In genomic region chr13:113815697-113816420, GRCm38 (mm10) we compare ENCODE assay signal across 9 mouse cellular contexts. TPM values are rescaled to one million over a fixed set of nuclear protein-coding genes. Genes with fewer than 3 reads are reported as not detected.
A peak's percentile ranks its signal among the peaks of the same experiment; 100 is the strongest.
DNase-seq lines count a peak whose midpoint lies in the region; ATAC-seq and TF ChIP-seq lines count a peak whose summit lies in the region.
"Had no signal": no experiment of that assay in that cellular context is flagged by ENCODE, and none has a peak within 500 bp of the region (broad histone marks: within the 10 kb centered on the region; RNA-seq: fewer than 3 reads in every experiment).

No protein-coding gene starts in this region.

- ATAC-seq in intestine, embryonic 15.5 days: peak; percentile 74
- ATAC-seq in intestine, postnatal 0 days: no peak
- ATAC-seq in embryonic facial prominence, embryonic 12.5 days (ENCODE audit: insufficient number of reproducible peaks, insufficient read depth, low FRiP score, low TSS enrichment): 0 out of 2 replicates have a peak, but pooled peaks have one; percentile 71
- peak; percentile 88 for ATAC-seq in liver, embryonic 11.5 days (replicated peaks; ENCODE audit: low FRiP score)

- no peak overlapping the region for H3K4me2 ChIP-seq in intestine, embryonic 15.5 days (replicated peaks)
- H3K4me2 ChIP-seq in intestine, postnatal 0 days (replicated peaks; ENCODE audit: low read depth): no peak overlapping the region
- H3K4me2 ChIP-seq in embryonic facial prominence, embryonic 12.5 days (replicated peaks): no peak overlapping the region
- H3K4me2 ChIP-seq in liver, embryonic 11.5 days: peak overlapping the region; percentile 52
- H3K4me2 ChIP-seq: heart, embryonic 12.5 days had no signal

- 37% methylated on average over 15 of the region's 15 CpGs for WGBS in intestine, embryonic 15.5 days
- 38% methylated on average over 15 of the region's 15 CpGs for WGBS in intestine, postnatal 0 days
- 27% methylated on average over 15 of the region's 15 CpGs for WGBS in embryonic facial prominence, embryonic 12.5 days
- WGBS in liver, embryonic 11.5 days: 40% methylated on average over 15 of the region's 15 CpGs
- 61% methylated on average over 15 of the region's 15 CpGs for WGBS in kidney, adult 2 months

- no peak overlapping the region for H3K9ac ChIP-seq in intestine, embryonic 15.5 days
- no peak overlapping the region for H3K9ac ChIP-seq in intestine, postnatal 0 days (ENCODE audit: low read depth, low read length)
- H3K9ac ChIP-seq in ES-E14 (ENCODE audit: insufficient read depth, low read depth, low read length, poor library complexity, severe bottlenecking): no peak overlapping the region
- H3K9ac ChIP-seq in embryonic facial prominence, embryonic 12.5 days: no peak overlapping the region
- H3K9ac ChIP-seq in liver, embryonic 11.5 days (ENCODE audit: low read depth, low read length): no peak overlapping the region
- H3K9ac ChIP-seq: heart, embryonic 12.5 days had no signal

- no peaks in the 10 kb centered on the region for H3K27me3 ChIP-seq in intestine, embryonic 15.5 days (replicated peaks)
- no peaks in the 10 kb centered on the region for H3K27me3 ChIP-seq in intestine, postnatal 0 days (replicated peaks; ENCODE audit: control insufficient read depth, insufficient read depth, low read length)
- no peaks in the 10 kb centered on the region for H3K27me3 ChIP-seq in embryonic facial prominence, embryonic 12.5 days
- no peaks in the 10 kb centered on the region for H3K27me3 ChIP-seq in liver, embryonic 11.5 days (replicated peaks; ENCODE audit: control insufficient read depth, insufficient read depth, low read length)
- no peaks in the 10 kb centered on the region for H3K27me3 ChIP-seq in kidney, adult 2 months (replicated peaks; ENCODE audit: control insufficient read depth, insufficient read depth, low read length)
- H3K27me3 ChIP-seq: heart, embryonic 12.5 days had no signal

- no peaks in the 10 kb centered on the region for H3K9me3 ChIP-seq in intestine, embryonic 15.5 days
- no peaks in the 10 kb centered on the region for H3K9me3 ChIP-seq in intestine, postnatal 0 days (ENCODE audit: control insufficient read depth)
- no peaks in the 10 kb centered on the region for H3K9me3 ChIP-seq in ES-E14 (ENCODE audit: control insufficient read depth, insufficient read depth, low read depth, low read length)
- no peaks in the 10 kb centered on the region for H3K9me3 ChIP-seq in embryonic facial prominence, embryonic 12.5 days
- H3K9me3 ChIP-seq in liver, embryonic 11.5 days (ENCODE audit: control insufficient read depth, low read length): no peaks in the 10 kb centered on the region
- H3K9me3 ChIP-seq: heart, embryonic 12.5 days had no signal

- H3K4me1 ChIP-seq in intestine, embryonic 15.5 days (replicated peaks): peaks cover 10% of the 10 kb centered on the region; the same call in 1 of the 2 replicates
- 0 out of 2 replicates have a peak, but pooled peaks cover 3% of the 10 kb centered on the region for H3K4me1 ChIP-seq in intestine, postnatal 0 days (replicated peaks; ENCODE audit: control insufficient read depth, insufficient read depth, low read length)
- peaks cover 7 to 19% of the 10 kb centered on the region in 2 experiments; a peak in 2 of 4 replicates for H3K4me1 ChIP-seq in ES-E14 (ENCODE audit: control insufficient read depth in 2 of 2, insufficient read depth in 2 of 2, low read length in 2 of 2, poor library complexity in 1 of 2)
- H3K4me1 ChIP-seq in embryonic facial prominence, embryonic 12.5 days: peaks cover 18% of the 10 kb centered on the region; the same call in 1 of the 2 replicates
- peaks cover 43% of the 10 kb centered on the region for H3K4me1 ChIP-seq in liver, embryonic 11.5 days (replicated peaks; ENCODE audit: control insufficient read depth, insufficient read depth, low read length)
- peaks cover 24% of the 10 kb centered on the region for H3K4me1 ChIP-seq in kidney, adult 2 months (ENCODE audit: control insufficient read depth, insufficient read depth, low read length)

- DNase-seq in ES-E14 (ENCODE audit: low read depth, low spot score): peak; percentile 31
- DNase-seq in liver, embryonic 11.5 days (ENCODE audit: low spot score): no peak
- DNase-seq in thymus, postnatal 0 days (ENCODE audit: low spot score): no peak
- no peak for DNase-seq in kidney, adult 2 months
- DNase-seq in kidney, adult 9 months: no peak

- no peak overlapping the region for H3K4me3 ChIP-seq in intestine, embryonic 15.5 days (replicated peaks)
- H3K4me3 ChIP-seq in intestine, postnatal 0 days (ENCODE audit: low read depth, low read length): no peak overlapping the region
- peak overlapping the region in 1 of 2 experiments; percentile 33; a peak in 1 of 4 replicates for H3K4me3 ChIP-seq in ES-E14 (ENCODE audit: insufficient read depth in 1 of 2, low read depth in 1 of 2, low read length in 2 of 2, poor library complexity in 1 of 2, severe bottlenecking in 1 of 2)
- H3K4me3 ChIP-seq in embryonic facial prominence, embryonic 12.5 days: no peak overlapping the region
- H3K4me3 ChIP-seq in liver, embryonic 11.5 days (ENCODE audit: low read depth, low read length): no peak overlapping the region
- no peak overlapping the region for H3K4me3 ChIP-seq in kidney, adult 2 months (ENCODE audit: insufficient read depth, low read depth, low read length)
- H3K4me3 ChIP-seq: heart, embryonic 12.5 days had no signal

- H3K36me3 ChIP-seq in intestine, embryonic 15.5 days: no peaks in the 10 kb centered on the region
- H3K36me3 ChIP-seq in intestine, postnatal 0 days (ENCODE audit: control insufficient read depth, insufficient read depth): no peaks in the 10 kb centered on the region
- no peaks in the 10 kb centered on the region for H3K36me3 ChIP-seq in ES-E14 (ENCODE audit: control insufficient read depth, insufficient read depth, low read length, poor library complexity, severe bottlenecking)
- H3K36me3 ChIP-seq in embryonic facial prominence, embryonic 12.5 days: no peaks in the 10 kb centered on the region
- H3K36me3 ChIP-seq in liver, embryonic 11.5 days (ENCODE audit: control insufficient read depth, insufficient read depth, low read length): no peaks in the 10 kb centered on the region
- H3K36me3 ChIP-seq in kidney, adult 2 months (ENCODE audit: control insufficient read depth, insufficient read depth, low read length): no peaks in the 10 kb centered on the region
- H3K36me3 ChIP-seq: heart, embryonic 12.5 days had no signal

- H3K27ac ChIP-seq in intestine, embryonic 15.5 days: no peak overlapping the region
- H3K27ac ChIP-seq in intestine, postnatal 0 days (ENCODE audit: low read depth, low read length): no peak overlapping the region
- peak overlapping the region; percentile 75 for H3K27ac ChIP-seq in ES-E14 (ENCODE audit: insufficient read depth, low read depth, low read length, poor library complexity, severe bottlenecking)
- H3K27ac ChIP-seq in embryonic facial prominence, embryonic 12.5 days: no peak overlapping the region
- no peak overlapping the region for H3K27ac ChIP-seq in liver, embryonic 11.5 days (ENCODE audit: low read depth, low read length)
- H3K27ac ChIP-seq in kidney, adult 2 months (ENCODE audit: insufficient read depth, low read depth, low read length): no peak overlapping the region

- TF ChIP-seq CTCF in intestine, postnatal 0 days (IDR thresholded peaks at IDR 0.05; ENCODE audit: low read depth): no peak
- no peak for TF ChIP-seq CTCF in kidney, adult 2 months (conservative IDR thresholded peaks at IDR 0.05; ENCODE audit: insufficient read depth, insufficient read length, low read depth, low read length)

- TF ChIP-seq POLR2A in kidney, adult 2 months (IDR thresholded peaks at IDR 0.05; ENCODE audit: low read depth, low read length): no peak

- in situ Hi-C loops in ES-E14 (cut with MboI; ENCODE audit: low sequenced_read_pairs in 2 of 2, unreplicated experiment in 2 of 2): no loop called here

TF ChIP-seq in ES-E14, 5 proteins besides CTCF, POLR2A, EP300 and RAD21:
- peak; percentile 72 for TF ChIP-seq ZNF384 (IDR thresholded peaks at IDR 0.05; ENCODE audit: low read depth, low read length)
- TF ChIP-seq HCFC1 (IDR thresholded peaks at IDR 0.05; ENCODE audit: borderline replicate concordance, insufficient read depth, low read length): no peak
TF ChIP-seq in ES-E14: peak in this region for 1.

RNA-seq across cellular contexts. Expression of gene Arl15, which starts 21.6 kb away (rescaled TPM):
- 5.5 and 6.7 TPM in 2 replicates for polyA plus RNA-seq in intestine, embryonic 15.5 days (2015; fragmentation: Nextera tagmentation; extraction: Ambion mirVana)
- polyA plus RNA-seq in intestine, postnatal 0 days (2015; fragmentation: Nextera tagmentation; extraction: Ambion mirVana): 4.9 and 5.9 TPM in 2 replicates
- total RNA-seq in ES-E14 (2012; rRNA removed): 15.1 and 18.7 TPM in 2 replicates
- 14.8 and 15.0 TPM in 2 replicates for polyA plus RNA-seq in embryonic facial prominence, embryonic 12.5 days (2016; fragmentation: Nextera tagmentation; extraction: Ambion mirVana)
- polyA plus RNA-seq in liver, embryonic 11.5 days (2014; fragmentation: Nextera tagmentation; extraction: Ambion mirVana): 8.7 and 9.1 TPM in 2 replicates
- 5.3 and 6.8 TPM in 2 replicates for polyA plus RNA-seq in thymus, postnatal 0 days (2015; fragmentation: Nextera tagmentation; extraction: Ambion mirVana)
- polyA plus RNA-seq in kidney, adult 2 months (2012; rRNA removed): 8.3 and 9.4 TPM in 2 replicates
